Mouse (Mus musculus) layer of hippocampus, adult 8-10 months (tissue): ENCODE results near the gene Slco2a1. TPM values are rescaled to one million over a fixed set of nuclear protein-coding genes. Genes with fewer than 3 reads are reported as not detected.

ENCODE experiments used
- DNase-seq, 2 experiments: peaks; one replicate each; pipeline ENCODE4 v3.0.0; 2022; ENCODE audit warnings: low spot score in 2 of 2
- total RNA-seq, 4 experiments: library from RNA; stranded (reverse); gene quantifications; 2 replicates each; pipeline ENCODE4 v1.2.4; 2022

Slco2a1 gene
- total RNA-seq, 4 experiments from 2014 or later = 2.0 to 2.3 (median 2.3) TPM

- DNase-seq = no peak
These were observed 128.4 kb downstream of the Slco2a1 start for GRCm38 (mm10) chr9:103116941-103117340.

- DNase-seq = no peak
These were observed 129.0 kb downstream of the Slco2a1 start for GRCm38 (mm10) chr9:103117495-103117894.

DNA sequence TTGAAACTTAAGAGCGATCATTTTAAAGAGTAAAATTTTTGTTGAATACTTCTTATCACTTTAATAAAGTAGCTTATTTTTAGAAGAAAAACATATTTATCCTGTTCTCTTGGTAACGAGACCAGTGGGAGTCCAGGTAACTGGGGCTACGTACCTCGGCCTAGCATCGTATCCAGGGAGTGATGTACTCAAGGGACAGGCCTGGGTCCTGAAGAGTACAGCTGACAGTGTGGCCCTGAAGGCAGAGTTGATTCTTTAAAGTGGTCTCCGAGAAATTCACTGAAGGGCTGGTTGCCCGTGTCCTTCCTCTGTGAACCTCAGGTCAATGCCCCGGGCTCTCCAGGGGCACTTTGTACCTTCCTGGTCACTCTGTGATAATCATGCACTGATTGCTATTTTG, 129.4 kb downstream of the Slco2a1 start:
- DNase-seq = no peak

DNA sequence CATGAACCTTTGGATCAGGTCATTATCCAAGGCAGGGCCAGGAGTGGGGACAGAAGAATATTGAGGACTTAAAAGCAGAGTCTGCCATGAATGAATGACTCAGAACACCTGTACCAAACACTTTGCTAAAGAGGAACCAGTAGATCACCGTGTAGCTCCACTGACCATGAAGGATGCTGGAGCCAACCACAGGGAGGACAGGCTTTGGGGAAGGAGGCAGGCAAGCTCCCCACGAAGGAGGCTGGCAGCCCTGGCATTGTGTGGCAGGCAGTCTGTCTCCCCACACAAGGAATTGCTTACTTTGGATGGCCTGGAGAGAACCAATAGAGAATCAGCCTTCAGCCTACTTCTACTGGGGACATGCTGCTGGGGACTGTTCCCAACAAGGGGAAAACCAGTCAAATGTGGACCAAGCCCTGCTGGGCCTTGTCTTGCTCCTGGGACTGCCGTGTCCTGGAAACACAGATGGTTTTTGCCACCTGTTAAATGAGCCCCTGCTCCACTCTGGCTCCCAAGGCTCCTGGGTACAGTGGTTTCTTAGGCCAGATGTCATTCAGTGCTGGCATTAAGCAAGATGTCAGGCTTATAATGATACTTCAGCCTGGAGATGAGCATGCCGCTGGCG, 130.3 kb downstream of the Slco2a1 start:
- no peak for DNase-seq

GRCm38 (mm10) chr9:103119781-103120180, 131.3 kb downstream of the Slco2a1 start:
- no peak for DNase-seq

GRCm38 (mm10) chr9:103120231-103120630, 131.7 kb downstream of the Slco2a1 start:
- DNase-seq = no peak

DNA sequence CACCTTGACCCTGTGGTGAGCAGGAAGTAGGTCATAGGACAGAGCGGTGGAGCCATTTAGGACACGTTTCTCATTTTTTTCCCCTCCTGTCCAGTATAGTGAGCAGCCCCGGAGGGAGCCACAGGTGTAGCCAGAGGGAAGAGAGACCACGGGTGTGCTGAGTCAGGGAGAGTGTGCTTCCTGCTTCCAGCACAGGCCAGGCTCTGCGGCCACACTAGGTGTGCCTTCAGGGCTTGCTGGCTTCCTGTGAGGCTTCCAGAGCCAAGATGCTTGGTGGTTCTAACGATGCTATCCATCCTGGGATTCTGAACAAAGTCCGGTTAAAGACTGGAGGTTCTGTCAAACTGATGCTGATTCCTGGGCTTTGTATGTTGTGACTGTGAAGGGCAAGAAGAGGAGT, 133.0 kb downstream of the Slco2a1 start:
- DNase-seq = no peak

DNA sequence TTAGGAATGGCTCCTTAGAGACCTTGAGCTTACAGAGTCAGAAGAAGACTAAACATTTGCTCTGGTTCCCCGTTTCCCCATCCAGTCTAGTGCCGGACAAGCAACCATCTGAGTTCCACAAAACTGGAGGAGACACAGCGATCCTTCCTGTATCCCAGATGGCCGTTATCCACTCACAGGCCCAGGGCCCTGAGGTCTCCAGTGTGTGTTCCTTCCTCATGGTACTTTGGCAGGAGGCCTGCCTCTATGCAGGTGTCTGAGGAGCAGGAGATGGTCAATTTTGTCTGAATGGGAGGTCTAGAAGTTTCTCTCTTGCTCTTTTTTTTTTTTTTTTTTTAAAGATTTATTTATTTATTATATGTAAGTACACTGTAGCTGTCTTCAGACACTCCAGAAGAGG, 136.2 kb downstream of the Slco2a1 start:
- DNase-seq = no peak

DNA sequence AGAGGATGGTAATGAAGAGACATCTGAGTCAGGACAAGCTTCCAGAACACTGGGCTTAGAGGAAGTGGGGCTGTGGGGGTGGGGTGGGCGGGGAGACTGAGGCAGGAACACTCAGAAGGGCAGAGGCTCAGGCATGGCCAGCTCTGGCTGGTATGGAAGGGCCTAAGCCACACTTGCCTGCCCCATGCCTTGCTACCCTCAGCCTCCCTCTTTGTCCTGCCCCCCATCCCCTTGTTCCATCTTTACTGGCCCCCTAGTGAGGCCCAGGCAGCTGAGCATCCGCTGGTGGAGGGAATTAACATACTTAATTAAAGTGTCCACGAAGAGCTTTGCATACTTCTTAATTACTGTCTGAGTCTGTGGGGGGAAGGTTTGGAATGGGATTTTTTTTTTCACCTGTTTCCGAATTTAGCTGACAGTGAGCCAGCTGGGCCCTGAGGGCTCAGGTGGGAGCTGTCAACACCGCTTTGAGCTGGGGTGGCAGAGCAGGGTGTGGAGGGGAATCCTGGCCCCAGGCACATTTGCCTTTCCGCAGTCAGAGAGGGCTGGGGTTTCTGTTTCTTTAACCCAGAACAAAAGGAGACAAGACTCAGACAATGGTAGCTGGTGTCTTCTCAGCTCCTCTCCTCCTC, 145.1 kb downstream of the Slco2a1 start:
- DNase-seq = no peak

DNA sequence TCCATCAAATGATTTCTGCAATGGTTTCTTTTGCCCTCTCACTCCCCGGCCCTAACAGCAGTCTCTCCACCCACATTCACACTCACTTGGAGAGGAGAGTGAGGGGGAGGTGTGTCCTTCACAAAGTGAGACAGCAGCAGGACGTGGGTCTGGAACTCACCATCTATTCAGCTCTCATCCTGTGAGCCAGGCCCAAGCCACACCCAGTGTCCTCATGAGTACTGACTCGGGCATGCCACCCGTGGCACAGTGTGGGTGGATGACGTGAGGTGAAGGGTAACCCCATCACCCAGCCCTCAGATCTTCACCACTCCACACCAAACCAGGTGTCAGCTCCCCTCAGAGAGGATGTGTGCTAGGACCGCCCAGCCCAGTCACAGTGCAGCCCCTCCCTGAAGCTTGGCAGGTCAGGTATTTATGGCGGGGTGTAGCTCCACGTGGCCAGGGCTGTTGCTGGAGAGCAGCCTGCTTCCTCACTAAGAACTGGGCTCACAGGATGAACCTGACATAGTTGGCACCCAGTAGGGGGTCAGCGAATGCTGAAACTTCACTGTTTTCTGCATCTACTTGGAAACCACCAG, 146.0 kb downstream of the Slco2a1 start:
- DNase-seq = no peak

- DNase-seq = no peak
These were observed 151.0 kb downstream of the Slco2a1 start for GRCm38 (mm10) chr9:103139481-103139880.

DNA sequence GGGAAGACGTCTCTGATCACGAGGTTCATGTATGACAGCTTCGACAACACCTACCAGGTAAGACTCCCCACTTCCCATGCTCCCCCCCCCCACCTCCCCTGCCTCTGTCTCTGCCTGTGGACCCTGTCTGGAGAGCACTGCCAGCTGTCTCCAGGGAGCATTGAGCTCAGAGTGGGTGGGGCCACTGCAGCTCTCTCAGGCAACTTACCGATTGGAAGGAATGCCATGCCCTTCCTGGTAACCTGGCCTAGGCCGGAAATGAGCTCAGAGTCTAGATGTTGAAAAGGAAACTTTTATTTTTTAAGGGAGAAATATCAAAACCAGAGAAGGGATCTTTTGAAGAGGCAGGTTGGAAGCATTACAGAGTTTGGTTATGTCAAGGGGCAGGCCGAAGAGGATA, 151.9 kb downstream of the Slco2a1 start:
- DNase-seq = no peak

DNA sequence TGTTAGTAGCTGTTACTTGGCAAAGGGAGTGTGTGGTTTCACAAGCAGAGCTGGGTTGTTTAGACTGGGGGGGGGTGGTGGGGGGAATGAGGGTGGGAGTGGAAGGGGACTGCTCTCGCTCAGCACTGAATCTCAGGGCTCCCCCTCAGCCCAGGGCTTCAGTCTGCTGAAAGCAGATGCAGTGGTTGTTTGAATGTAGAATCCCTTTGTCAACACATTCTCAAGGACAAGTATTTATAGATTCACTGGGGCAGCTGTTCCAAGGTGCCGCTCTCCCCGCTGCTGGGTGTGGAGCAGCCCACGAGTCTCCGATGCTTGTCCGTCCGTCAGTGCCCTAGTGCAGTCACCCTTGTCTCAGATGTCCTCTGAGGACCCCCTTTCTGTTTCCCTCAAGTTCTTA, 152.8 kb downstream of the Slco2a1 start:
- no peak for DNase-seq

DNA sequence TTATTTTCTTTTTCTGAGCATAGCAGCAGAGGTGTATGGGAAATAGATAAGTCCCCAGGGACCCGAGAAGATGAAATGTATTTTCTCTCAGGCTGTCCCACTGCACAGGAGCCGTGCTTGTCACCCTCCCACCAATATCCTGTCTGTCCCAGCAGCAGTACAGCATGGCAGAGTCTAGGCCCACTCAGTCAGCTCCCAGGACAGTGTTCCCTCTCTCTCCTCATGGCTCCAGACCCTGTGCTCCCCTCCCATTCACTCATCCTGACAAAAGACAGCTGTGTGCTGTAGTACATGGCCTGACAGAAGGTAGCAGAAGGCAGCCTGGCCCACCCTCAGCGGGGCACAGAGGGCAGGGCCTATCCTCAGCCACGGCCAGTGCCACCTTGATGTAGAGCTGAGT, 155.4 kb downstream of the Slco2a1 start:
- no peak for DNase-seq

GRCm38 (mm10) chr9:103145351-103145750, 156.8 kb downstream of the Slco2a1 start:
- DNase-seq = no peak

Other genes starting within 250 kb of the Slco2a1 start
- gene Ryk, start 153.8 kb upstream of the Slco2a1 start, total RNA-seq = 10 to 100 TPM; 39.8 to 52.7 (median 43.4) TPM
- 100 to 1,000 TPM; 390 to 451 (median 427) TPM for gene Rab6b, start 123.1 kb downstream of the Slco2a1 start, total RNA-seq
- gene Srprb, start 213.4 kb downstream of the Slco2a1 start, total RNA-seq = 10 to 100 TPM; 19.5 to 22.9 (median 22.1) TPM
- gene Gm20425, start 241.6 kb downstream of the Slco2a1 start, total RNA-seq = 10 to 100 TPM in 3 of 4 experiments, 1 to 10 TPM in 1; 7.4 to 13.1 (median 12.1) TPM
- 100 to 1,000 TPM; 300 to 648 (median 402) TPM for gene Trf, start 241.7 kb downstream of the Slco2a1 start, total RNA-seq